Mouse (Mus musculus) neural tube, embryonic 12.5 days (tissue): ENCODE results near the gene Hoxa1. TPM values are rescaled to one million over a fixed set of nuclear protein-coding genes. Genes with fewer than 3 reads are reported as not detected.

Experiments
- ATAC-seq: fragments of 200-750 bp; cut with Nextera tagmentation; 2 replicates; pipeline ENCODE4 v1.8.0; 2017; ENCODE audit warnings: low read depth, mild to moderate bottlenecking, moderate TSS enrichment, moderate library complexity; ENCODE audit not compliant: low FRiP score
- H3K27ac ChIP-seq: fragments of 300-500 bp; sonication (generic); 2 replicates; pipeline ENCODE4 v1.5.1; 2016
- H3K27me3 ChIP-seq: fragments of 300-500 bp; sonication (generic); replicated peaks from 2 replicates; pipeline ENCODE4 v1.6.1; 2016; ENCODE audit warnings: mild to moderate bottlenecking
- H3K36me3 ChIP-seq: fragments of 300-500 bp; sonication (generic); 2 replicates; pipeline ENCODE4 v1.6.1; 2016; ENCODE audit warnings: mild to moderate bottlenecking
- H3K4me1 ChIP-seq: fragments of 300-500 bp; sonication (generic); 2 replicates; pipeline ENCODE4 v1.6.1; 2016
- H3K4me2 ChIP-seq: fragments of 300-500 bp; sonication (generic); replicated peaks from 2 replicates; pipeline ENCODE4 v1.6.1; 2016; ENCODE audit warnings: mild to moderate bottlenecking
- H3K4me3 ChIP-seq: fragments of 300-500 bp; sonication (generic); 2 replicates; pipeline ENCODE4 v1.5.1; 2016
- H3K9ac ChIP-seq: fragments of 300-500 bp; sonication (generic); 2 replicates; pipeline ENCODE4 v1.6.1; 2016; ENCODE audit warnings: mild to moderate bottlenecking
- H3K9me3 ChIP-seq: fragments of 300-500 bp; sonication (generic); 2 replicates; pipeline ENCODE4 v1.6.1; 2016; ENCODE audit warnings: mild to moderate bottlenecking
- WGBS: fragments of 180-500 bp; shearing (Covaris S2); methylation state at CpG from one replicate; pipeline ENCODE4 v1.1.7; 2016; 5-methylcytosine and 5-hydroxymethylcytosine counted together
- polyA plus RNA-seq: library from polyadenylated mRNA; unstranded; fragments of >200 nt; fragmentation: Nextera tagmentation; extraction: Ambion mirVana; gene quantifications from 2 replicates; pipeline ENCODE4 v1.2.1, GENCODE M21; 2016

Gene Hoxa1
- polyA plus RNA-seq, 1 experiment from 2014 or later: 4.7 TPM

- no peaks in the 10 kb centered on the region for H3K9me3 ChIP-seq
- H3K27ac ChIP-seq: no peak overlapping the region
- WGBS: 6% methylated on average over 16 of the region's 16 CpGs
- peak overlapping the region; percentile 50 for H3K4me2 ChIP-seq
- H3K27me3 ChIP-seq: no peaks in the 10 kb centered on the region
- no peak overlapping the region for H3K4me3 ChIP-seq
- H3K9ac ChIP-seq: no peak overlapping the region
- ATAC-seq: no peak
- H3K36me3 ChIP-seq: no peaks in the 10 kb centered on the region
- peaks cover 35% of the 10 kb centered on the region for H3K4me1 ChIP-seq
Observed at GRCm38 (mm10) chr6:52150401-52150966, 7.6 kb downstream of the Hoxa1 start.

DNA sequence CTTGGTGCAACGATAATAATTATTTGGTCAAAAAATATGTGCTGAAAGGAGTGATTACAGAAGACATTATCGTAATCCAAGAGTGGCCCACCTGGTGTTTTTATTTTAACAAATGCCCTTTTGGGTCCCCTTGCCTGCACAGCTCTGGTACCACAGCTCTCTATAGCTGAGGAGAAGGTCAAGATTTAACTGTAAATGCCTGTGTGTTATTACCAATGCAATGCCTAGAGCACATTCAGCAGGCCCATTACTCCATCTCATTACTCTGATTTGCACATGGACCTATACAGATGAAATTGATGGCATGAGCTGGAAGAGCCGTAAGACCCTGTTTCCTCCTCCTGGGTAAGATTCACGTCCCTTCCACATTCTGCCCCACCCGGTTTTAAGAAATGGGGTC, 19.0 kb downstream of the Hoxa1 start:
- Histone ChIP-seq H3K36me3 (no peaks in the 10 kb centered on the region), H3K4me1 (peaks cover 15% of the 10 kb centered on the region), H3K9me3 (no peaks in the 10 kb centered on the region), H3K4me2 (no peak overlapping the region), H3K9ac (no peak overlapping the region), H3K27ac (no peak overlapping the region), H3K4me3 (no peak overlapping the region), H3K27me3 (no peaks in the 10 kb centered on the region)
- ATAC-seq: no peak
- WGBS: 59% methylated on average over 5 of the region's 5 CpGs

DNA sequence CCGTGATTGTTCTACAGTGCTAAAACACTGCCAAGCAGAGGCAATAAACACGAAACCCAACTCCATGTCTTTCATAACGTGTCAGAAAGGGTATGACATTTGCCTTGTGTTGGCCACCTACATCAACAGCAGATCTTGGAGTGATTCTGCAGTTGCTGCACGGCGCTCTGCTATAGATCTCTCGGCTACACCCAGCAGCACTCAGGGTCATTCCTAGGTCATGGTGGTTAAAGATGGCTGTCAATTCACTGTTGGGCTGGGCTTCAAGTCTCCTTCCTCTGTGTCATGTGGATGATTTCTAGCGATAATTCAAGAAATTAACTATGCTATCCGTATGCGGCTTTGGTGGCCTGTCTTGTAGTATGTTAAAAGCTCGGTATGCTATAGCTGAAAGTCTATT, 19.5 kb downstream of the Hoxa1 start:
- H3K4me3 ChIP-seq: no peak overlapping the region
- H3K27ac ChIP-seq: no peak overlapping the region
- H3K4me2 ChIP-seq: 0 out of 2 replicates have a peak overlapping the region, but pooled peaks have one; percentile 20
- H3K27me3 ChIP-seq: no peaks in the 10 kb centered on the region
- ATAC-seq: no peak
- H3K9me3 ChIP-seq: no peaks in the 10 kb centered on the region
- peaks cover 15% of the 10 kb centered on the region for H3K4me1 ChIP-seq
- 29% methylated on average over 10 of the region's 10 CpGs for WGBS
- no peaks in the 10 kb centered on the region for H3K36me3 ChIP-seq
- H3K9ac ChIP-seq: no peak overlapping the region

DNA sequence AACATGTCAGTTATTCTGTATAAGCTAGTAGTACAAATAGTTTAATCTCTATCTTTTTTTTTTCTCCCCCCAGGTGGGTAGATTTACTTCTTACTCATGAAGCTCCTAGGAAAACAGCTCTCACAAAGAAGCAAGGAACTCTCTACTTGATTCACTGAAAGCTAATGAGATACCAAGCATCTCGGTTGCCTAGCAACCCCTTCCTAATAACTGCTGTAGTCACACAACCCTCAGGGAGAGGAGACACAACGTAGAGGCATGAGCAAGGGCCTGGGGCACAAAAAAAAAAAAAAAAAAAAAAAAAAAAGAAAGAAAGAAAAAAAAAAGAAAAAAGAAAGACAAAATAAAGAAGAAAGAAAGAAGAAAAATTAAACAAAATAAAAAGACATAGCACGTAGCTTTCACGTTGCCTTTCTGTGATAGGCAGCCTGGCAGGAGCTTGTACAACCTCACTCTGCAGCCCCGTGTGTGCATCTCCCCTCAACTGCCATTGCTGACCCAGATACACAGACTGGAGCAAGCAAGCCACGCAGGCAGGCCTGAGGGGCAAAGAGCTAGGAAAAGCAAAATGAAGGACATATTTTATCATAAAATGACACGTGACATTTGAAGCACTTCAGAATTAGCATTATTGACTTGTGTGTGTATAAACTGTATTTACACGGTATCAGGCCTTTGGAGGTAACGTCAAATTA, 20.1 kb downstream of the Hoxa1 start:
- Histone ChIP-seq H3K9ac (no peak overlapping the region), H3K4me2 (0 out of 2 replicates have a peak overlapping the region, but pooled peaks have one; percentile 6), H3K9me3 (no peaks in the 10 kb centered on the region), H3K27ac (no peak overlapping the region), H3K4me3 (no peak overlapping the region), H3K36me3 (no peaks in the 10 kb centered on the region), H3K4me1 (peaks cover 15% of the 10 kb centered on the region), H3K27me3 (no peaks in the 10 kb centered on the region)
- ATAC-seq: no peak
- 39% methylated on average over 9 of the region's 9 CpGs for WGBS

DNA sequence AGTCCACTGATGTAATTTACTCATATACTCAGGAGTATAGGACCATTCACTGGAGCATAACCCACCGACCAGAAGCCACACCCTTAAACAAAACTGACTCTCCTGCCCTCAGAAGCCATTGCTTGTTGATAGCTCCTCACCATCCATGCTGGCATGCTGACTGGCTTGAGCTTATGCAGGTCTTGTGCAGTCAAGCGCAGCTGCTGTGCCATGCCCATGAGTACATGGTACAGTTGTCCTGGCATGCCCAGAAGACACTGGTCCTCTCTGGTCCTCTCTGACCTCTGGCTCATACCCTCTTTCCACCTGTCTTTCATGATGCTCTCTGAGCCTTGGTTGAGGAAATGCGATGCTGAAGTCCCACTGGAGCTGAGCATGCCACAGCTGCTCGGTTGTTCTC, 34.4 kb downstream of the Hoxa1 start:
- no peaks in the 10 kb centered on the region for H3K9me3 ChIP-seq
- 90% methylated on average over 4 of the region's 4 CpGs for WGBS

DNA sequence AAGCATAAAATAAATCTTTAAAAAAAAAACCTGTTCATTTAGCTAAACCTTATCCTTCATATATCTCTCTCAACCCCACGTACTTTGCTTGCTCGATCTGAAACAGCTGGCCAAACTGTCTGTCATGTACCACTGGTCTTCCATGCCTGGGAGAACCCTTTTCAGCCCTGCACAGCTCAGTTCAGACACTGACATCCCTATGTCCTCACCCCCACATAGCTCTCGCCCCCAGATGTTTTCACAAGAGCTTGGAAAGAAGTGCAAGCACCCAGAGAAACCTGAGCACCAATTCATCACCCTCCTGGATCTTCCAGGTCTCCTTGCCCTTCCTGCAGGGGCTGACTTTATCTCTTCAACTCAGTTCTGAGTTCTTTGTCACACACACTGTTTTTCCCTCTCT, 36.9 kb downstream of the Hoxa1 start:
- no peak overlapping the region for H3K27ac ChIP-seq
- H3K36me3 ChIP-seq: no peaks in the 10 kb centered on the region

More for the DNA sequence above, 34.4 kb downstream of the Hoxa1 start:
- H3K27ac ChIP-seq: no peak overlapping the region
- ATAC-seq: no peak
- H3K9ac ChIP-seq: no peak overlapping the region
- no peaks in the 10 kb centered on the region for H3K36me3 ChIP-seq
- H3K27me3 ChIP-seq: no peaks in the 10 kb centered on the region
- no peak overlapping the region for H3K4me2 ChIP-seq
- H3K4me3 ChIP-seq: no peak overlapping the region
- peaks cover 19% of the 10 kb centered on the region for H3K4me1 ChIP-seq

GRCm38 (mm10) chr6:52118903-52119635, 39.0 kb downstream of the Hoxa1 start:
- Histone ChIP-seq H3K9ac (no peak overlapping the region), H3K9me3 (no peaks in the 10 kb centered on the region)
- peak; percentile 78 for ATAC-seq

More for the DNA sequence above, 36.9 kb downstream of the Hoxa1 start:
- H3K27me3 ChIP-seq: no peaks in the 10 kb centered on the region
- no peak overlapping the region for H3K4me2 ChIP-seq
- peaks cover 29% of the 10 kb centered on the region for H3K4me1 ChIP-seq
- H3K9me3 ChIP-seq: no peaks in the 10 kb centered on the region
- no peak for ATAC-seq
- WGBS: 67% methylated on average over 3 of the region's 3 CpGs
- no peak overlapping the region for H3K4me3 ChIP-seq
- H3K9ac ChIP-seq: no peak overlapping the region

DNA sequence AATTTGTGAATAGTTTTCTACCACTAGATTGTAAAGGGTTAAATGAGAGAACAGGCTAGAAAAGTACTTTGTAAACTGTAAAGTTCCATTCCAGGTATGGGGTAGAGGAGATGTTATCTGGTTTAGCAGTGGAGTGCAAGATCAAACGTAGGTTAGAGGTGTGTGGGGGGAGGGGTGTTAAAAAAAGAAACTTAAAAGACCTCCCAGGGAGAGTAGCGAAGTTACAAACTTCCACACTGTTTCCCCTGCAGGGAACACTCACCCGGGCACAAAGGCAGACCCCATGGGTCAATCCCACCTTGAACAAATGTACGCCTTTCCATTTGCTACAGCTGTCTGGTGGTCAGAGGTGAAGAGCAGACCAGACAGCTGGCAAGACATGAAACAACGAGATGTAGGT, 42.2 kb downstream of the Hoxa1 start:
- no peak for ATAC-seq
- Histone ChIP-seq H3K9me3 (no peaks in the 10 kb centered on the region), H3K27ac (no peak overlapping the region), H3K4me2 (no peak overlapping the region), H3K9ac (no peak overlapping the region), H3K4me1 (peaks cover 33% of the 10 kb centered on the region), H3K27me3 (no peaks in the 10 kb centered on the region), H3K4me3 (no peak overlapping the region), H3K36me3 (no peaks in the 10 kb centered on the region)
- WGBS: 13% methylated on average over 5 of the region's 5 CpGs

More at GRCm38 (mm10) chr6:52118903-52119635, 39.0 kb downstream of the Hoxa1 start:
- Histone ChIP-seq H3K4me1 (peaks cover 36% of the 10 kb centered on the region), H3K27ac (peak overlapping the region; percentile 26; the same call in 1 of the 2 replicates), H3K36me3 (no peaks in the 10 kb centered on the region), H3K27me3 (no peaks in the 10 kb centered on the region), H3K4me2 (peak overlapping the region; percentile 25; the same call in 1 of the 2 replicates), H3K4me3 (no peak overlapping the region)
- WGBS: 8% methylated on average over 6 of the region's 6 CpGs

GRCm38 (mm10) chr6:52111846-52112245, 46.3 kb downstream of the Hoxa1 start:
- no peak for ATAC-seq
- WGBS: 79% methylated on average over 4 of the region's 4 CpGs
- Histone ChIP-seq H3K4me2 (no peak overlapping the region), H3K27me3 (no peaks in the 10 kb centered on the region), H3K9ac (no peak overlapping the region), H3K4me3 (no peak overlapping the region), H3K9me3 (no peaks in the 10 kb centered on the region), H3K36me3 (no peaks in the 10 kb centered on the region), H3K27ac (no peak overlapping the region), H3K4me1 (peaks cover 14% of the 10 kb centered on the region)

DNA sequence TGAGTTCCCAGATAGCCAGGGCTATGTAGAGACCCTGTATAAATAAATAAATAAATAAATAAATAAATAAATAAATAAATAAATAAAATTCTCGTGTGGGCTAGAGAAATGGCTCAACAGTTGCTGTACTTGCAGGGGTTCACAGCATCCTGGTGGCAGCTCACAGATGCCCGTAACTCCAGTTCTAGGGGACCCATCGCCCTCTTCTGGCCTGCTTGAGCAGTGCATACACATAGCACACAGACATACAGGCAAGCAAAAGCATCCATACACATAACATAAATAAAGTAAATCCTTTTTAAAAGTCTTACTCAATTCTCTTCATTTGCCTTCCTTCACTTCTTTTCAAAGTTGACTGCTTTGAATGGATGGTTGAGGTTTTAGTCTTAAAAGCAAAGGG, 50.7 kb downstream of the Hoxa1 start:
- ATAC-seq: no peak
- no peak overlapping the region for H3K4me3 ChIP-seq
- no peak overlapping the region for H3K27ac ChIP-seq
- no peaks in the 10 kb centered on the region for H3K36me3 ChIP-seq
- no peak overlapping the region for H3K9ac ChIP-seq
- H3K9me3 ChIP-seq: no peaks in the 10 kb centered on the region
- H3K27me3 ChIP-seq: no peaks in the 10 kb centered on the region
- H3K4me2 ChIP-seq: no peak overlapping the region
- H3K4me1 ChIP-seq: peaks cover 15% of the 10 kb centered on the region
- WGBS: 83% methylated on average over 3 of the region's 3 CpGs

DNA sequence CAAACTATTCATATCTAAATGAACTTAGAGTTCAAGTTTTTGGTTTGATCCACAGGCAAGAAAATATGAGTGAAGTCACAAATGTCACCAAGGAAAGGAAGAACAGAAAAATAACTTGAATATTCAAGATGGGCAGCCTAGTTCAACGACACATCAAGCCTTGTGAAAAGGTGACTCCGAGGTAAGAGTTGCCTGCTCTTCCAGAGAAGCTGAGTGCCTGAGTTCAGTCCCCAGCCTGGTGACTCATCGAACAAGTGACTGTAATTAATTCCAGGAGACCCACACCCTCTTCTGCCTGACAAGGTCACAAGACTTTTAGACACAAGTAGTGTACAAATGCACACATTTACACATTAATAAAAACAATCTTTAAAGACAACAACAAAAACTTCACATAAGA, 51.4 kb downstream of the Hoxa1 start:
- H3K9ac ChIP-seq: no peak overlapping the region
- H3K4me1 ChIP-seq: peaks cover 22% of the 10 kb centered on the region
- no peak for ATAC-seq
- H3K27ac ChIP-seq: no peak overlapping the region
- no peaks in the 10 kb centered on the region for H3K9me3 ChIP-seq
- H3K36me3 ChIP-seq: no peaks in the 10 kb centered on the region
- WGBS: 16% methylated on average over 3 of the region's 3 CpGs
- no peak overlapping the region for H3K4me3 ChIP-seq
- no peak overlapping the region for H3K4me2 ChIP-seq
- H3K27me3 ChIP-seq: no peaks in the 10 kb centered on the region

GRCm38 (mm10) chr6:52106178-52106577, 51.9 kb downstream of the Hoxa1 start:
- WGBS: 7% methylated on average over 3 of the region's 3 CpGs
- no peak for ATAC-seq

More at GRCm38 (mm10) chr6:52106178-52106577, 51.9 kb downstream of the Hoxa1 start:
- Histone ChIP-seq H3K9ac (no peak overlapping the region), H3K4me3 (no peak overlapping the region), H3K27ac (no peak overlapping the region), H3K4me2 (no peak overlapping the region), H3K4me1 (peaks cover 28% of the 10 kb centered on the region), H3K9me3 (no peaks in the 10 kb centered on the region), H3K27me3 (no peaks in the 10 kb centered on the region), H3K36me3 (no peaks in the 10 kb centered on the region)
